Mouse (Mus musculus): ENCODE data around the gene Macf1.

Macf1 gene

GRCm38 (mm10) chr4:123305789-123306188 is 378.4 kb downstream of the Macf1 start:
- DNase-seq (ENCODE audit: low spot score), result no peak
